Mouse (Mus musculus) embryonic fibroblast, embryonic 13.5 days (primary cell): ENCODE results near the gene Optc.

ENCODE experiments used
- CTCF ChIP-seq: IDR thresholded peaks from 2 replicates; pipeline ENCODE4 v1.5.1; 2011; ENCODE audit warnings: mild to moderate bottlenecking, control low read depth, low read length, moderate library complexity, borderline replicate concordance; ENCODE audit not compliant: insufficient read depth
- POLR2A ChIP-seq: IDR thresholded peaks from 2 replicates; pipeline ENCODE4 v1.6.1; 2011; ENCODE audit warnings: low read depth, mild to moderate bottlenecking, control low read depth, low read length, moderate library complexity

DNA sequence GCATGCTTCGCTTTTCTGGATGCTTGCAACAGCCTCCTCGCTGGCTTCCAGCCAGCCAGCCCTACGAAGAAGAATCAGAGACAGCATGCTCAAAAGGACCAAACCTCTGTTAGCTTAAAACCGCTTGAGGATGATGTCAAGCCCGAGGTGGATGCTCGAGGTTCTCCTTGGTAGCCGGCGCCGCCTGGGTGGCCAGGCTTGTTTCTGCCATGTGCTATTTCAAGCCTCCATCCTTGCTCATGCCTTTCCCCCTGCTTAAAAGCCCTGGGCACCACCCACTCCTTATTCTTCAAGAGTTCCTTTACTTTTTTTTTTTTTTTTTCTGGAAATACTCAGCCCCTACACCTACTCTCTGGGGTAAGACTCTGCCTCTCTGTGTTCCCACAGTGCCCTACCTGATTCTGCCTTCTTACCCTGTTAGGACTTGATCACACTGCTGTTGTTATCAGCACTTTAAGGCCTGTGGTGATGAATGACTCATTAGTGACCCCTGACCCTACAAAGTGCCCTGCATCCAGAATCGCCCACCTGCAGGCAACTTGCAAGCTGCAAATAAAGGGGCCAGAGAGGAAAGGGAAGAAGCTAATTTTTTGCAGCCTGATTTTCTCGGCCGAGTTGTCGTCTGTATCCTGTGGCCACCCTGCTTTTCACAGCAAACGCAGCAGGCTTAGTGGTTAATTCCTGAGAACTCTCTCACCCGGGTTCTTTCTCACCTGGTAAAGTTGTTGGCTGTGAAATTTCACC lies 52.4 kb downstream of the Optc start:
- TF ChIP-seq CTCF (no peak), POLR2A (no peak)
